Mouse (Mus musculus) stomach, embryonic 15.5 days (tissue): ENCODE measurements at regions not wholly inside any gene's neighbourhood (a gene's known extent, or its start where the extent isn't known, plus 50 kb on each side); places are given as distances from the start of the nearest gene placed in this dataset.

Experiments used
- ATAC-seq: fragments of 200-750 bp; cut with Nextera tagmentation; 2 replicates; pipeline ENCODE4 v1.8.0; 2017; ENCODE audit warnings: low read depth, moderate number of reproducible peaks, moderate TSS enrichment; ENCODE audit not compliant: insufficient read depth, low FRiP score
- H3K27ac ChIP-seq: fragments of 300-500 bp; sonication (generic); 2 replicates; pipeline ENCODE4 v1.5.1; 2015; ENCODE audit warnings: mild to moderate bottlenecking, inconsistent platforms
- H3K27me3 ChIP-seq: fragments of 300-500 bp; sonication (generic); replicated peaks from 2 replicates; pipeline ENCODE4 v1.6.1; 2015; ENCODE audit warnings: inconsistent platforms
- H3K36me3 ChIP-seq: fragments of 300-500 bp; sonication (generic); 2 replicates; pipeline ENCODE4 v1.6.1; 2015; ENCODE audit warnings: inconsistent platforms
- H3K4me1 ChIP-seq: fragments of 300-500 bp; sonication (generic); 2 replicates; pipeline ENCODE4 v1.6.1; 2015; ENCODE audit warnings: inconsistent platforms
- H3K4me2 ChIP-seq: fragments of 300-500 bp; sonication (generic); 2 replicates; pipeline ENCODE4 v1.6.1; 2015; ENCODE audit warnings: mild to moderate bottlenecking, inconsistent platforms
- H3K4me3 ChIP-seq: fragments of 300-500 bp; sonication (generic); replicated peaks from 2 replicates; pipeline ENCODE4 v1.5.1; 2015; ENCODE audit warnings: inconsistent platforms
- H3K9ac ChIP-seq: fragments of 300-500 bp; sonication (generic); 2 replicates; pipeline ENCODE4 v1.6.1; 2015; ENCODE audit warnings: inconsistent platforms
- H3K9me3 ChIP-seq: fragments of 300-500 bp; sonication (generic); 2 replicates; pipeline ENCODE4 v1.6.1; 2016; ENCODE audit warnings: inconsistent platforms
- WGBS: fragments of 180-500 bp; shearing (Covaris S2); methylation state at CpG from one replicate; pipeline ENCODE4 v1.1.7; 2015; 5-methylcytosine and 5-hydroxymethylcytosine counted together

DNA sequence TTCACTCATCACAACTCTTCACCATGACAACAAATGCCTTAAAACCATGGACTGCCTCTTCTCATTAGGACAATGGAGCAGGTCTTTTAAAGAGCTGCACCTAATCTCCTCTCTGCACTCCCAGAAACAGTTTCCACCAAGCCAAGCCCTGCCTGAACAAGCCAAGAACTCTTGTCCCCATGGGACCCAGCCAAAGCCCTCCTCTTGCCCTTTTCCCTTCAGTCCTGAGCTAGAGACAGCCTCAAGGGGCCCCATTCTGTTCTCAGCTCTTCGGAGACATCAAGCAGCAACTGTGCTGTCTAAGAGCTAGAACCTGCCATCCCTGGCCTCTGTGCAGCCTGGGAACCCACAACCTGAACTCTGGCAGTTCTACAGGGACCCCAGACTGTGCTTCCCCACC lies 345.0 kb upstream of the Irak1bp1 start:
- no peaks in the 10 kb centered on the region for H3K4me1 ChIP-seq
- H3K4me2 ChIP-seq = no peak overlapping the region
- no peak overlapping the region for H3K4me3 ChIP-seq
- H3K27ac ChIP-seq = no peak overlapping the region
- no peaks in the 10 kb centered on the region for H3K36me3 ChIP-seq
- no peaks in the 10 kb centered on the region for H3K9me3 ChIP-seq
- no peak overlapping the region for H3K9ac ChIP-seq
- no peak for ATAC-seq
- WGBS = 75% methylated on average over 1 of the region's 1 CpGs
- no peaks in the 10 kb centered on the region for H3K27me3 ChIP-seq

DNA sequence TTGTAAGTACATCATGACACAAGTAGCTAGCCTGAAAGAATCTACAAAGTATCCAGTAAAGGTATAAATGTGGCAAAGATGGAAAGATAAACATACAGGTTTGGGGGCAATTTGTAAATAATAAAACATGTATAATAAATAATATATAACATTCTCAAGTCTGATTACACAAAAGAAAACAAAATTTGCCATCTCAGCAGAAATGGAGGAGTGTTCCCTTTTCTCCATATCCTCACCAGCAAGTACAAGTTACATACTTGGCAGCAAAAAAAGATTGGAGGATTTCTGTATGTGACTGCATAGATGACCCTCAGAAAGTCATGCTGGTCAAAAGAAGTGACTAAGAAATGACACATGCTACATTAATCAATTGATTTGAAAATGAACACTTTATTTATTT lies 335.9 kb upstream of the Irak1bp1 start:
- no peaks in the 10 kb centered on the region for H3K4me1 ChIP-seq
- H3K4me3 ChIP-seq = no peak overlapping the region
- H3K27me3 ChIP-seq = no peaks in the 10 kb centered on the region
- no peak for ATAC-seq
- H3K9me3 ChIP-seq = no peaks in the 10 kb centered on the region
- H3K36me3 ChIP-seq = no peaks in the 10 kb centered on the region
- no peak overlapping the region for H3K27ac ChIP-seq
- no peak overlapping the region for H3K4me2 ChIP-seq
- H3K9ac ChIP-seq = no peak overlapping the region

DNA sequence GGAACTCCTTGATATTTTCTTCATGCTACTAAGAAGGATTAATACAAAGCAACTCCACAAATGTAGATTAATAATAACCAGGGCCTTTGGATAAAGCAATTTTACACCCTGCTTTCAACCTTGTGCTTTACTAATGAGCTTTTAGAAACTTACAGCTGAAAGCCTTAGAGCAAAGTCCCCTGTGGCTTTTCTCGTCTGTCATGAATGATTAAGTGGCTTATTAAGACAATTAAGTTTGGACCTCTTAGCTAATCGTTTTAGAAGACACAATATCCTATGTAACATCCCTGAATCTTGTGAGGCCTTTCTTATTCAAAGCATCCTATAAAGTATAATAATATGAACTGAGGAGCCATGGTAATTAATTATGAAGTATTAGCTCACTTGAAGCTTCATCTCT lies 319.3 kb upstream of the Irak1bp1 start:
- H3K4me2 ChIP-seq = no peak overlapping the region
- 44% methylated on average over 2 of the region's 2 CpGs for WGBS
- no peak for ATAC-seq
- no peak overlapping the region for H3K4me3 ChIP-seq
- H3K9ac ChIP-seq = no peak overlapping the region
- H3K36me3 ChIP-seq = no peaks in the 10 kb centered on the region
- H3K9me3 ChIP-seq = no peaks in the 10 kb centered on the region
- no peak overlapping the region for H3K27ac ChIP-seq
- no peaks in the 10 kb centered on the region for H3K27me3 ChIP-seq
- H3K4me1 ChIP-seq = no peaks in the 10 kb centered on the region

DNA sequence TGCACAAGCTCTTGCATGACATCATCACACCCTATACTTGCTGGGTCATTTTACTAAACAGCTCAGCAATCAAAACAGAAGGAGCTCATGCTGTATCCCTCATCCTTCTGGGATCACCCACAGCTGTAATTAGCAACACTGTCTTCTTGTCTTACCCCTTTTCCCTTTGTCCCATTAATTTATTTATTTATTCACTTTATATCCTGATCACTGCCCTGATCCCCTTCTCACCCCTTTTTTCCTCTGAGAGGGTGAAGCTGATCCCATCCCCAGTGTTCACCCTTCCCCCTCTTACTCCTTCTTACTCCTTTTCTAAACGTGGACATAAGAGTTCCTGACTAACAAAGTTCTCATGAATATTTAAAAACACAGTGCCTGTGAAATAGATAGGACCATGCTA lies 310.3 kb upstream of the Irak1bp1 start:
- ATAC-seq = no peak
- Histone ChIP-seq H3K27me3 (no peaks in the 10 kb centered on the region), H3K4me3 (no peak overlapping the region), H3K9ac (no peak overlapping the region), H3K36me3 (no peaks in the 10 kb centered on the region), H3K27ac (no peak overlapping the region), H3K9me3 (no peaks in the 10 kb centered on the region), H3K4me1 (no peaks in the 10 kb centered on the region), H3K4me2 (no peak overlapping the region)
- WGBS = 14% methylated on average over 1 of the region's 1 CpGs

DNA sequence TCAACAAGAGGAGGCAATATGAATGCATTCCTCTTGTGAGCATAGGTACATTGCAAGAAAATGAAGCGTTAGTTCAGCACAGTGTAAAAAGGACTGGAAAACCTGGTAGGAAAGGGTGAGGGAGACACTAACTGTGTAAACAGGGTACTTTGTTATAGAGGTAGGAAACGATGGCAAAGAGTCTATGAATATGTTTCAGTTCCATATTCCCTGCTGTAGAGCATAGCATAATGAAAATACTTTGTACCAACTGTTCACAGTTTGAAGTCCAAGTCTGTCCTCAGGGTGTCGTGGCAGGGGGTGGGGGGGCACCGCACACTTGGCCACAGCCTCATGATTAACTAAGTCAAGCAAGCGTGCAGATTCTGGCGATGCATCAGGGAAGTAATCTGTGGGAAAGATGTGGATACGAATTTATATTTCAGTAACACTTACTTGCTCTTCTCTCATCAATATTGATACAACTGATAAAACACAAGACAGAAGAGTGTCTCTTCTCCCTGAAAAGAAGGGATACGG lies 301.4 kb upstream of the Irak1bp1 start:
- WGBS = 81% methylated on average over 8 of the region's 8 CpGs
- no peaks in the 10 kb centered on the region for H3K36me3 ChIP-seq
- no peaks in the 10 kb centered on the region for H3K4me1 ChIP-seq
- no peak overlapping the region for H3K9ac ChIP-seq
- no peak overlapping the region for H3K27ac ChIP-seq
- H3K4me3 ChIP-seq = no peak overlapping the region
- H3K27me3 ChIP-seq = no peaks in the 10 kb centered on the region
- ATAC-seq = no peak
- H3K9me3 ChIP-seq = no peaks in the 10 kb centered on the region
- H3K4me2 ChIP-seq = no peak overlapping the region

DNA sequence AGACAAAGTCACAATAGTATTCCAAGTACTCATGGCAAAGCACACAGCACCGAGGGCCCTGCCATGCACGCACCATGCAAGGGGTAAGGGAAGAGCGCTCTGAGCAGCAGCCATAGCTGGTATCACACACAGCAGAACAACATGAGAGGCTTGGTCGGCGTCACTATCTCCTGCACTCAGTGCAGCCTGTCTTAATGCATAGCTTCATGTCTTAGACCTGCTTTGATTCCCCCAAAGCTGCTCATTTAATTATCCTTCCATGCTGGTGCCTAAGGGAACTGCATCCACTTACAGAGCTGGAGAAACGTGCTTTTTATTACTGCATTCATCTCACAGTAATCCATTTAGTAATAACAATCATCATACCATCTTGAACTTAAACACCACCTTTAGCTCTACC lies 276.6 kb upstream of the Irak1bp1 start:
- ATAC-seq = no peak
- Histone ChIP-seq H3K4me2 (no peak overlapping the region), H3K27me3 (no peaks in the 10 kb centered on the region), H3K36me3 (no peaks in the 10 kb centered on the region), H3K9me3 (no peaks in the 10 kb centered on the region), H3K4me3 (no peak overlapping the region), H3K9ac (no peak overlapping the region), H3K4me1 (no peaks in the 10 kb centered on the region), H3K27ac (no peak overlapping the region)
- 77% methylated on average over 6 of the region's 6 CpGs for WGBS

DNA sequence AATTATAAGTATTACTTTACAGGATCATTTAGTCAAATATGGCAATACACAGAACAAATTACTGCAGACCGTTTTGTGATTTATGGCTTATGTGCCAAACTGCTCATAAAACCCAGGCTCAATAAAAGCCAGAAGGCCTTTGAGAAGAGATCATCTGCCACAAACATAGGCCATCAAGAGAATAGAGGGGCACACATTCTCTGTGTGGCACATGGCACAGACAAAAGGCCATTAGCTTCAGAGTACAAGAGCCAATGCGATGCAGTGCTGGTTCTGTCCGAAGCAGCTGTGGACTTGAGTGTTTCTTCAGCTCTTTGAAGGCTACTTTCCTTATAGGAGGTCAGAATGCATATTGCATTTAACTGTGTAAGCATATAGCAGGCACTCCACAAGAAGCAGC lies 276.1 kb upstream of the Irak1bp1 start:
- no peaks in the 10 kb centered on the region for H3K36me3 ChIP-seq
- WGBS = 81% methylated on average over 3 of the region's 3 CpGs
- H3K9ac ChIP-seq = no peak overlapping the region
- ATAC-seq = no peak
- H3K4me3 ChIP-seq = no peak overlapping the region
- no peak overlapping the region for H3K4me2 ChIP-seq
- H3K27ac ChIP-seq = no peak overlapping the region
- H3K4me1 ChIP-seq = no peaks in the 10 kb centered on the region
- no peaks in the 10 kb centered on the region for H3K27me3 ChIP-seq
- no peaks in the 10 kb centered on the region for H3K9me3 ChIP-seq

DNA sequence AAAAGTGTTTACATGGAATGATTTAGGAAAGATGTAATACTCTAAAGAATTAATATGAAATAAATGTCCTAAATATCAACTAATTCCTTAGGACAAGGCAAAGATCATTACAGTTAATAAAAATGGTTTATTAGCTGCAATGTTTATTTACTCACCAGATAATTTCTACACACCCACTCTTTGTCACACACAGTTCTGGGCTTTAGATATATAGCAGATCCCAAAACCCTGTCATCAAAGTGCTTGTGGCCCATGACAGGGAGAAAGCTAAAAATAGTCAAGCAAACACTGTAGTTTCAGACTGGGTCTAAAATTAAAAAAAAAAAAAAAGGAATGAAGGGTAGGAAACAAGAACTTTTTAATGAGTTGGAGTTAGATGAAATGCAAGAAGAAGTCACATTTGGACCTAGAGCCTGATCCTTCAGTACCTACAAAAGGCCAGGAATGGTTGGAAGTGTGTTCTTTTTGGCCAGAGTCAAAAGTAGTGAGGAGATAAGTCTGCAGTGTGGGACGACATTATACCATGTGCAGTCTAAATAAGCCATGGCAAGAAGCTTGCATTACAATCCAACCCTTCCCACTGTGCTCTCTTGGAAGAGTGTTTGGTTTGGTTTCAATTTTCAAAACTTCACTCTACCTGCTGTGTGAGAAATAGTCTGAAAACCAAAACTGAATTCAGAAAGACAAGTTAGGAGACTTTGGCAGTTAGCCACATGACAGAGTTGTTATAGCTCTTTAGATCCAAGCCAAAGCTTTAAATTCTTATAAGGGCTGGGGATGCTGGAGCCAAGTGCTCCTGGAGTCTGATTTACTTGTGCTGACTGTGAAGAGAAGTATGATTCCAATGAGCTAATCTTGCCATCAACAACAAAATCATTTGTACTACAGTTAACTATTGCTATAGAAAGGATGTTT lies 266.5 kb upstream of the Irak1bp1 start:
- Histone ChIP-seq H3K4me3 (no peak overlapping the region), H3K27ac (no peak overlapping the region), H3K36me3 (no peaks in the 10 kb centered on the region), H3K4me2 (no peak overlapping the region), H3K27me3 (no peaks in the 10 kb centered on the region), H3K4me1 (no peaks in the 10 kb centered on the region), H3K9me3 (no peaks in the 10 kb centered on the region), H3K9ac (no peak overlapping the region)
- 59% methylated on average over 1 of the region's 1 CpGs for WGBS
- no peak for ATAC-seq

DNA sequence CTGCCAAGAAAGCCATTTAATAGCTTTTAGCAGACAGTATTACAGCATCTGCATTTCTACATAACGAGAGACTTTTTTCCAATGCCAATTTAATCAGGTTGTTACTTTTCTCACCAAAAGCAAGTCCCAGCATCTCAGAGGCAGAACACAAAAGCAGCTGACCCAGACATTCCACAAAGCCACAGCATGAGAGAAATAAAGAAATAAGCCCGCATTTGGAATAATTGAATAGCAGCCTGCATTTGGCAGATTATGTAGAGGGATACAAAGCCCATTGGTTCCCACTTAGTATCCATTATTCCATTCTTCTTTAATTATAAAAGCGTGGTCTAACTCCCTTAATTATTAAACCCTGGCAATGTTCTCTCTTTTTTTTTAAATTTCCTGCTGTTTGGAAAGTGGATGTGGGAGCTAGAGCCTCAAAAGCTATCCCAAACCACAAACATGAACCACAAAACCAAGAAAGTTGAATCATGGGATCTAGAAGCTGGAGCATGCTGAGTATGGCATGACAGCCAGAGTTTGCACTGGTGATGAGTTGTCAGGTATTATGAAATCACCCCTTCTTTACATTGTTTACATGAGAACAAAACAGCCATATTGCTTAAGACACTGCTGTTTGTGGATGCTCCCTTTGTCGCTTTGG lies 247.8 kb upstream of the Irak1bp1 start:
- H3K27ac ChIP-seq = no peak overlapping the region
- H3K4me3 ChIP-seq = no peak overlapping the region
- no peak overlapping the region for H3K4me2 ChIP-seq
- no peak overlapping the region for H3K9ac ChIP-seq
- ATAC-seq = no peak
- 68% methylated on average over 4 of the region's 4 CpGs for WGBS
- no peaks in the 10 kb centered on the region for H3K4me1 ChIP-seq
- no peaks in the 10 kb centered on the region for H3K9me3 ChIP-seq
- no peaks in the 10 kb centered on the region for H3K27me3 ChIP-seq
- H3K36me3 ChIP-seq = no peaks in the 10 kb centered on the region

DNA sequence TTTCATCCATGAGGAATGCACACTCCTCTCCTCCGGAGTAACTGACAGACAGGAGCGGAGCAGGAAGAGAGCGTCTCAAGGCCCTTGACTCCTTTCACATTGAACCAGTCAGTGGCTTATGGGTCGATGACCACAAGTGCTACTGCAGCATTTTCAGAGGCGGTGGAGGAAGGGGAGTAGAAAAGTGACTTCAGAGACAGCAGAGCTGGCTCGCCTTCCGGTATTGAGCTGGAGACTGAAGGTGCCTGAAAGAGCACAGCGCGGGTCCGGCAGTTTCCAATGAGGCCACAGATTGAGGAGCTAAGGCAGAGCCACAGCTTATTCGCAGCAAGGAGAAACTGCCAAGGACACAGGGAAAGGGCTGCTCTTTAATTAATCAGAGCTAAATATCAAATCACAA lies 220.2 kb upstream of the Irak1bp1 start:
- ATAC-seq = no peak
- no peak overlapping the region for H3K27ac ChIP-seq
- H3K4me1 ChIP-seq = no peaks in the 10 kb centered on the region
- H3K9me3 ChIP-seq = no peaks in the 10 kb centered on the region
- H3K36me3 ChIP-seq = no peaks in the 10 kb centered on the region
- no peaks in the 10 kb centered on the region for H3K27me3 ChIP-seq
- no peak overlapping the region for H3K4me3 ChIP-seq
- no peak overlapping the region for H3K4me2 ChIP-seq
- 65% methylated on average over 11 of the region's 11 CpGs for WGBS
- H3K9ac ChIP-seq = no peak overlapping the region

DNA sequence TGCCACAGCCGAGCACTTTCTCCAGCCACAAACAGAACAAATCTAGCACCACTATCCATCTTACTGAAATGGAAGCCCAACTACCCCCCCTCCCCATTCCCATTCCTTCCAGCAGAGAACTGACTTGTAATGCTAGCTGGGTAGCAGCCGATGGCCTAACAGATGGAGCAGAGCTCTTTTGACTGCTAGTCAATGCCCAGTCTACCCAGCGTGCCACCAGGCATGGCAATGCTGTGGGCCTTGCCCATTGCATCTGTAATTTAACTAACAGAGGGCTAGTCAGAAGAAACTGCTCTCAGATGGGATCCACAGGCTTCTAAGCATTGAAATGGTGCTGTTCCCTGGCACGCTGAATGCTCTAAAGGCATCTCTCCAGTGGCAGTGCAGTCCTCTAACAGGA lies 219.4 kb upstream of the Irak1bp1 start:
- Histone ChIP-seq H3K27me3 (no peaks in the 10 kb centered on the region), H3K4me2 (no peak overlapping the region), H3K4me1 (no peaks in the 10 kb centered on the region), H3K4me3 (no peak overlapping the region), H3K9ac (no peak overlapping the region), H3K9me3 (no peaks in the 10 kb centered on the region), H3K27ac (no peak overlapping the region), H3K36me3 (no peaks in the 10 kb centered on the region)
- WGBS = 84% methylated on average over 4 of the region's 4 CpGs
- no peak for ATAC-seq

DNA sequence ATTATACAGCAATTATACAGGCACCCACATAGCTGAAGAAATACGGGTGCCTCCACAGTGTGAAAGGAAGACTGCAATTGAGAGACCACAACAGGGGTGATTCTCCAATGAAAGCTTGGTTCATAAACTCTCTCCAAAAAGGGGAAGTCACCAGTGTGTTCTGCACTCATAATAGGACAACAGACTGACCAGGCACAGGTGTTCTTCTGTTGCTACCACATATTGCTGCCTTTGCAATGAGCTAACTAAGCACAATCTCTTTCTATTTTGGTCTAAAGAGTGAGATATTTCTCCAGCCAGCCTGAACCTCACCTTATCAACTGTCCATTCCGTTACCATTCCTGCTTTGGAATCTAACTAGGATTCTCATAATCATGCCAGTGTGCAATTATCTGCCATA lies 216.8 kb upstream of the Irak1bp1 start:
- Histone ChIP-seq H3K27ac (no peak overlapping the region), H3K4me1 (no peaks in the 10 kb centered on the region), H3K9me3 (no peaks in the 10 kb centered on the region), H3K9ac (no peak overlapping the region), H3K4me2 (no peak overlapping the region), H3K27me3 (no peaks in the 10 kb centered on the region), H3K4me3 (no peak overlapping the region), H3K36me3 (no peaks in the 10 kb centered on the region)
- ATAC-seq = no peak
- 71% methylated on average over 2 of the region's 2 CpGs for WGBS
